Mouse (Mus musculus) liver, postnatal 0 days (tissue): ENCODE measurements around the gene Rps26.

Source experiments
- CTCF ChIP-seq: sonication (generic); IDR thresholded peaks from 2 replicates; pipeline ENCODE4 v1.5.1; 2016; ENCODE audit warnings: antibody characterized with exemption, low read depth
- EP300 ChIP-seq: IDR thresholded peaks from 2 replicates; pipeline ENCODE4 v1.6.1; 2016; ENCODE audit warnings: antibody characterized with exemption, low read depth, mild to moderate bottlenecking

DNA sequence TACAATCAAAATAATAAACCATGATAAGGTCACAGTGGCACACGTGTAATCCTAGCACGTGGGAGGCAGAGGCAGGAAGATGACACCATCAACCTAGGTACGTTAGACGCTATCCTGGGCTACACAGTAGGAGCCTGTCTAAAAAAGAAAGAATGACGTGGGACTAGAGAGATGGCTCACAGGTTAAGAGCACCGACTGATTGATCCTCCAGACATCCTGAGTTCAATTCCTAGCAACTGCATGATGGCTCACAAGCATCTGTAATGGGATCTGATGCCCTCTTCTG lies 13.4 kb downstream of the Rps26 start:
- TF ChIP-seq CTCF (no peak), EP300 (no peak)
